Mouse (Mus musculus): ENCODE measurements around the gene Zfp467.

The Zfp467 gene

DNA sequence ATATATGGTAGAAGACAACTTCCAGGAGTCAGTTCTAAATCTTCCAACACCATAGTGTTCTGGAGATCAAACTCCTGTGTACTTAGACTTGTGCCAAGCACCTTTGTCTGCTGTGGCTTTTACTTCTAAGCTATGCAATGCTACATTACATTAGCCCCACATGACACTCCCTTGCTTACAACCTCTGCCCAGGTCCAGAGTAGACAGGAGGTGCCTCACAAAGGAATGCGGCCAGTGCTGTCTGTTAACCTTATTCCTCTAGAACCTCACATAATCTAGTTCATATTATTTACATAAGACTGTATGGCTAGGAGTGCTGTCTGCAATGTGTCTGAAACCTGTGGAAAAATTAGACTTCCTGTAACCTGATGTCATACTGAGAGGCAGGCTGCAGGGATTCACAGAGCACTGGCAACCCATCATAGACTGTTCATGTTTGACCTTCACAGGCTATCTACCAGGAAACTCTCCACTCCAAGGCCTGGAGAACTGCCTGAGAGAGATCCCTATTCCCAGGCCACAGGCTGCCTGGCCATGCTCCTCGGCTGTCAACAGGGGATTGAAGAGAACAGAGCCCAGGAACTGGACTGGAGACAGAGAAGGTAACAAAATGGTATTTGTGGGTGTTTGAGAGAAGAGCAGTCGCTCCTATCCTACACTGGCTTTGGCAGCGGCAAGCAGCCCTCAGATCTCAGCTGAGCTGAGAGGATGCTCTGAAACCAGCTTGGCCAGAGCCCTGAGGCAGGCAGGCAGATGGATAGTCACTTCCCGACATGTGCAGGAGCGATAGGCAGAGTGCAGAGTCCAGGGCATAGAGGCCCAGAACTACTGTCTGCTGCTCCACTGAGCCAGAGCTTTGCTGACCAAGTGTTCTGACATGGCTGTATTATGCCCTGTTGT is 34.2 kb downstream of the Zfp467 start:
- no peak for DNase-seq (ENCODE audit: low read depth, low spot score)

DNA sequence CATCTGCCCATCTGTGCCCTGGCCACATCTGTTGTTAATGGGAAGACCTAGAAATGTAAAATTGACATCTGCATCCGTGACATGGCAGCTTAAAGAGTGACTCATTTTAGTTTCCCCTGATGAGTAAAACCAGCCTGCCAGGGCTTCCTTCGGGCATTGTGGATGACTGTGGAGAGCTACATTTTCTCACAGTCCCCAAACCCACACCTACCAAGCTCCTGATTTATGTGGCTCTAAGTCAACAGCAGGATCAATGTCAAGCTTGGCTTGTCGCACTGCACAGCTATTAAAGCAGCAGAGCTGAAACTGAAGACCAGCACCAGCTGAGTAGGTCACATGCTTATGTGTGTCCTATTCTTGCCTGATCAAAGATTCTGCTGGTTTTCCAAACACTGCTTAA is 35.1 kb downstream of the Zfp467 start:
- no peak for DNase-seq (ENCODE audit: low read depth, low spot score)

DNA sequence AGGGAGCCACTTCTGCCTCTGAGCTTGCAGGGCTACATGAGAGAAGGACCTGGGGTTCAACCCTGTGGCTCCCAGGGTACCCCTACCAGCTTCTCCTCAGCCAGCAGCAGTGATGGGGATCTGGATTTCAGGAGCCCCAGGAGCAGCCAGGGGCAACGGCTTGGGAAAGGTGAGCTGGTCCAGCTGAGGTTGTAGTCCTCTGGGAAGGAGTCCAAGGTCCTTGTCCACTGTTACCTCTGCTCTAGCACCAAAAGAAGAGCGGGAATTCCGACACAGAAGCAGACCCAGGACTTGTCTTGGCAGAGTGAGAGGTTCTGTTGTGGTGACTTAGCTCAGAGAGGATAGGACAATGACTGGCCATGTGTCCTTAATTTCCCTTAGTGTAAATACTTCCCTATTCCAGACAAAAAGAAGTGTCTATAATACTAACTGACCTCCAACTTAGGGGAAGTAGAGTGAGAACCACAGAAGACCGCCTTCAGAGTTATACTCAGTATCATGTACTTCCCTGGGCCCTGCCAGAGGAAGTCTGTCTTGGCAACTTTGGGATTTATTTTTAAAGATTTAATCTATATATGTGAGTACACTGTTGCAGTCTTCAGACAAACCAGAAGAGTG is 35.8 kb downstream of the Zfp467 start:
- no peak for DNase-seq (ENCODE audit: low read depth, low spot score)

DNA sequence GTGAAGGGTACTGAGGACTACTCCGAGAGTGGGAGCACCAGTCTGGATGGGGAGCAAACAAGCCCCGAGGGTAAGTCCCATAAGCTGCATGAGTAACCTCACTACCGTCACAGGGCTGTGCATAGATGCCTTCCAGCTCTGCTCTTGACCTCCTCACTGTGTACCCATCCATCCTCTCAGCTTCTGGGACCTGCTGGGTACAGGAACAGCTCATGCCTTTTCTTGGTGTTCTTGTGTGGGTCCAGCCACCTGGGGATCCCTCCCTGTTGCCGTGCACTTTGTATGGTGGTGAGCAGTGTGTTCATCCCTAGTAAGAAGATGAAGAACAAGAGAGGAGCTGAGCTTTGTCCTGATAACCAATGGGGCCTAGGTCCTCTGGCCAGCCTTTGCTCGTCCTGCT is 41.6 kb downstream of the Zfp467 start:
- no peak for DNase-seq (ENCODE audit: low read depth, low spot score)

DNA sequence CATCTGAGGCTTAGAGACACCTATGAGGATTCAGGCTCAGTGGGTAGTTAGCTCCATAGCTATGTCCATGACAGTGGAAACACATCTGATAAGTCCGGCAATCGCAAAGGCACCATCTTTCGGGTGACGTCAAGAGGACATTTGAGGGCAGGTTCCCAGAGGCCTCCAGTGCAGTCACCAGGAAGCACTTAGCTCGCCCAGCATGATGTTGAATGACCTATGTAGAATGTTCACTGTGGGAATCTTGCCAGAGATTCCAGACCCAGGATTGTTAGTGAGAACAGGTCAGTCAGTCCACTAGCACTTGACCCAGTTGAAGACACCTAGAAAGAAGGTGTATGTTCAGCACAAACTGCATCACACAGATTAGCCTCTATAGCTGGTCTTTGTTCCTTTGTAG is 45.7 kb downstream of the Zfp467 start:
- no peak for DNase-seq (ENCODE audit: low read depth, low spot score)

DNA sequence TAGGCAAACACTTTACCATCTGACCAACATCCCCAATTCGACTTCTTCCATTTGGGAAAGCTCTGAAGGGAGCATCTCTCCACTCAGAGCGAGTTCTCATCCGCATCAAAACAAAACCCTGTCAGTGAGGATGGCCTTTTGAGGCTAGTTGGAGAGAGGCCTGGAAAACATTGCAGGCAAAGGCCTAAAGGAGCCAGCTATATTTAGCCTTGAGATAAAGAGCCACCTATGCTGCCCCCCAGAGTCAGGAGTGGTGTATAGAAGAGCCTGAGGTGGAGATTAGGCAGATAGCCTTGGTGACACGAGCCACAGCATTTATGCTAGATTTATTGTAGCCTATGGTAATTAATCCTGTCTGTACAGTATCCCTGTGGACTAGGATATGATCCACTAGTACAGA is 48.3 kb downstream of the Zfp467 start:
- peak; percentile 34 for DNase-seq (ENCODE audit: low read depth, low spot score)

DNA sequence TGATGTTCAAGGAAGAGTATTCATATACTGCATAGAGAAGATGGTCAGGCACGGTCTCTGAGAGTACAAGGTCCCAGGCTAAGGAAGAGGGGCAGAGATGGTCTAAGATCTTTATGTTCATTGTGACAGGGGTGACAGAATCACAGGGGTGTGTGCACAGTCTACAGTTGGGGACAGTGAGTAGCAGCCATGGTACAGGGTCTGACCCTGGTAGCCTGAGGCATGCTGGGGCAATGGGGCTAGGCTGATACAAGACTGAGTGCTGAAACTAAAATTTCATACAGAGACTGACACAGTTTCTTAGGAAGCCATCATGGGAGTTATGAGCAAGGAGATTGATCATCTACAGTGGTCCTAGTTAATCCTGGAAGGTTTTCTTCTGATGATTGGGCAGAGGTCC is 48.9 kb downstream of the Zfp467 start:
- no peak for DNase-seq (ENCODE audit: low read depth, low spot score)

DNA sequence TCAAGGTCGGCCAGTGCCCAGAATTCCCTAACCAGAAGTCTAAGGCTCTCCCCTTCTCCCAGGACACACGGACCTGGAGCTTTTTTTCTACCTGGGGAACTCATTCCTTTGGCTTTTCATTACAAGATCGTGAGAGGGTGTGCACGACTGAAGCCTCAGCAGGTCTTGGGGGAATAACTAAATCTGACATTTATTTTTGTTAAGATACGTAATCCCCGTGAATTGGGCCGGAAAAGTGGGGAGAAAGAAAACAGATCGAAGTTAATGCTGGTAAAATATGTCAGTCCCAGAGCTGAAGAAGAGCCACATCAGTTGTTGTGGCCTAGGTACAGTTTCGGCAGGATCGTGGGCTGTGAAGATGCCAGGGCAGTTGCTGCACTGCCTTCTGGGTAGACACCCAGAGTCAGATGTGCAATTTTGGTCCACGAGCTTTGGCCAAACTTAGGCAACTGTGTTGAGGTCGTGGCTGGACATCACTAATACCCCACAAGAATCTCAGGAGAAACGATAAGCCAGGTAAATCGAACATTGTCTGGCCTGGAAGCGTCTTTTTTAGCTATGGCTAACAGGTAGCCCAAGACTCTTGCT is 49.5 kb downstream of the Zfp467 start:
- DNase-seq (ENCODE audit: low read depth, low spot score): no peak

DNA sequence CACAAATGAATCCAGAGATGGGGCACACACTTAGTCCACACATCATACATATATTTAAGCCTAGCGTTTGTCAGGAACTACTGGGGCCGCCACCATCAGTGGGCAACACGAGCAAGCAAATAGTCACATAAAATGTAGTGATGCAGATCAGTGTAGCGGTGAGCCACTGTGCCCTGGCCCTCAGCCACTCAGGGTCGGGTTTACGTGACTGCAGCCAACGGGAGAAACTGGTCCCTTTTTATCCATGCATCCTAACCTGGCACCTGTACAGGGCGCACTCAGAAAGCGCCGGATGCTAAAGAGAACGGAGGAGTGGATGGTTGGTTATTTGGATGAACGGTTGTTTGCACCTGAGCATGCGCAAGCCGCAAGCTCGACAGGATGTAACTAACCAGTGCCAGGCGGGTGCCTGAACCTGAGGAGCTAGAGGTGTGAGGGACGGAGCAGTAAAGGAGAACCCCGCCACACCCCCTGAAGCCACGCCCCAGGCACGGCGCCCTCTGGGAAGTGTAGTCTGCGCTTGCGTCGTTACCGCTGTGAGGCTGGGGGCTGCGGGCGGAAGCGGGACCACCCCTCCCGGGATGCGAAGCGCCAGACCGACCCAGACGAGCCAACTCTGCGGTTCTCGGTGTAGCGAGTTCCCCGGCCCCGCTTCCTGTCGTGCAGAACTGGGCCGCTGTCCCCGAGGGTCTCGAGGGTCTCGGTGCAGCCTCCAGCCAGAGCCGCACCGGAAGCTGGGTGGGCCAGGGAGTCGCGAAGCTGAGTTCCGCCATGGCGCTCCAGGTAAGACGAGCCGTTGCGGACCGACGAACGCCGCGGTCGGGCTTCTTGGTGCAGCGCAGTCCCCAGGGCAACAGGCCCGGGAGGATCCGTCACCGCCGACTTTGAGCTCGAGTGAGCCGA is 50.3 kb downstream of the Zfp467 start, which contains the start of gene Krba1:
Gene Krba1 (plus strand): TSS at position 482 of the 903 bp plus-strand sequence.
- peak; percentile 97 for DNase-seq (ENCODE audit: low read depth, low spot score)

DNA sequence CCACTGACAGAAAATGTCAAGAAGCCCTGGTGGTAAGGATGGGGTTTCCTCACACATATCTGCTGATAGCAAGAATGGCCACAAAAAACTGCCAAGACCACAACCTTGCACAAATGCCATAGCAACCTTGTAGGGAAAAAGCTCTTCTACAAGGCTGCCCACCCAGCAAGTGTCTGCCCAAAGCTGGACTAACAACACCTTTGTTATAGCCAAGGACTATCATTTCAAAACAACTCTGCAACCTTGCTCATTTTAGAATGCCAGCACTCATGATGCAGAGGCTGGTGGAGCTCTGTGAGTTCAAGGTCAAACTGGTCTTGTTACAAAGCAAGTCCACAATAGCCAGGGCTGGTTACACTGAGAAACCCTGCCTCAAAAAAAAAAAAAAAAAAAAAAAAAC is 51.8 kb downstream of the Zfp467 start:
- DNase-seq (ENCODE audit: low read depth, low spot score): no peak

DNA sequence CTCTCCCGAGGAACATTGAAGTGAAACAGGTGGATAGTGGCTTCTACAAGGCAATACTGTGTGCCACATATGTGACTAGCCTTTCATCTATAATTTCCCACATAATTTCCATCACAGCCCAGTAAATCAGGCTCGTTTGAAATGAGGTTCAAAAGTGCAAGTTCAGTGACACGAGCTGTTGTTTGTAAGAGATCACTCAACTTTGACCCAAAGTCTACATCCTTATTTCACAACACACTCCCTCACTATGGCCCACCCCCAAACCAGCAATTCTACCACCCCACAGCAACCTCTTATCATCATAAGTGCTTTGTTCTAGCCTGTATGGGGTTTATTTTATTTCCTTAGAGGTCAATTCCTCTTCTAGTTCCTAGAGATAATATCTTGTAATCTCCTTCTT is 57.4 kb downstream of the Zfp467 start:
- no peak for DNase-seq (ENCODE audit: low read depth, low spot score)
